Mouse (Mus musculus): ENCODE measurements around the gene Rap1b. TPM values are rescaled to one million over a fixed set of nuclear protein-coding genes. Genes with fewer than 3 reads are reported as not detected.

Gene Rap1b
- polyA plus RNA-seq, 1 experiment from 2014 or later = 159 TPM

DNA sequence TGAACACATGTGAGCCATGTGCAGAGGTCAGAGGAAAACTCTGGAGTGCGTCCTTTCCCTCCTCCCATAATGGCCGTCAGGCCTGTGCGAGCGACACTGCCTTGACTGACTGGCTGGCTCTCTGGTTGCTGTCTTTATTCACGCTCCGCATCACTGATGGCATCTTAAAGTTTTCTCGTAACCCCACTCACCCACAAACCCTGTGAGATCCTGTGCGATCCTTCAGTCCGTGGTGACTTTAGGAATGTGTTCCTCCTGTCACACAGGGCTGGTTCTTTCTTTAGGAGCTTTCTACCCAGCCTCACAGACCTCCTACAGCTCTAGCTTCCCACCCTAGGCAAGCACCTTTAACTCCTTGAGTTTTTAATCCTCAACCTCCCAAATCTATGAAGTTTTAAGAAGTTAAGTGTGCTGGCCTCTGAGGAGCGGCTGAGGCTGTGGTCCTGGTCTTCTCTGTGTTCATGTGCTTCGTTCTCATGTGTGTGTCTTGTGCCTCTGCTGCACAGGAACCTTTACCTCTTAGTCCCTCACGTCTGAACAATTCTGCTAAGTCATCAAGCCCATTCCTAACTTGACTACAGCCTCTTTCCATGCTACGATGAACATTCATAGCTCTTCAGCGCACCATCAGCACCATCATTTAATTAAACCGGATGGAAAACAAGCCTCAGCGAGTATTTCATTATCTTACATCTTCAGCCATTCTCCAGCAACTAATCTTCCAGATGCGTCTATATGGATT lies 73.3 kb downstream of the Rap1b start:
- no peak overlapping the region for H3K9ac ChIP-seq
- H3K36me3 ChIP-seq = peaks cover 85% of the 10 kb centered on the region
- WGBS = 87% methylated on average over 17 of the region's 17 CpGs

DNA sequence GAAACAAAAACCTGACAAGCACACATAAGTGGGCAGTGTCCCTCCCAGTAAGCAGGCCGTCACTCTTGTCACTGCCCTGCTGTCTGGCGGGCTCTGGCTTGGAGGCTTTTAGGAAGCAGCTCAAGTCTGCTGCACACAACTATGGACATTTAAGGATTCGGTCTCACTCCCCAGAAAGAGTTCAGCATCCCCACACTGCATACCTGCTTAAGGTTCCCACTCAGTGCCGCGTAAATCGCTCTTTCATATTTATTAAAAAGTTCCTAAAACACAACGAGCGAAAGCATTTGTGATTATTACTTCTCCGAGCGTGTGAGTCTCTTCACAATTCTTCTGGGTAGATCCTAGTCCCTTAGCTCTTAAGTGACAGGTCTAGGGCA lies 74.7 kb downstream of the Rap1b start:
- no peak overlapping the region for H3K9ac ChIP-seq
- no peak for ATAC-seq (ENCODE audit: low FRiP score)
- H3K27ac ChIP-seq = no peak overlapping the region
- H3K36me3 ChIP-seq = peaks cover 82% of the 10 kb centered on the region
- H3K9me3 ChIP-seq = no peaks in the 10 kb centered on the region
- no peak overlapping the region for H3K4me2 ChIP-seq
- WGBS = 95% methylated on average over 10 of the region's 10 CpGs
- no peak overlapping the region for H3K4me3 ChIP-seq
- no peaks in the 10 kb centered on the region for H3K27me3 ChIP-seq
- H3K4me1 ChIP-seq (replicated peaks) = no peaks in the 10 kb centered on the region

More for the DNA sequence above, 73.3 kb downstream of the Rap1b start:
- H3K4me1 ChIP-seq (replicated peaks) = no peaks in the 10 kb centered on the region
- no peaks in the 10 kb centered on the region for H3K9me3 ChIP-seq
- H3K4me3 ChIP-seq = no peak overlapping the region
- no peaks in the 10 kb centered on the region for H3K27me3 ChIP-seq
- H3K27ac ChIP-seq = no peak overlapping the region
- ATAC-seq (ENCODE audit: low FRiP score) = no peak
- no peak overlapping the region for H3K4me2 ChIP-seq

DNA sequence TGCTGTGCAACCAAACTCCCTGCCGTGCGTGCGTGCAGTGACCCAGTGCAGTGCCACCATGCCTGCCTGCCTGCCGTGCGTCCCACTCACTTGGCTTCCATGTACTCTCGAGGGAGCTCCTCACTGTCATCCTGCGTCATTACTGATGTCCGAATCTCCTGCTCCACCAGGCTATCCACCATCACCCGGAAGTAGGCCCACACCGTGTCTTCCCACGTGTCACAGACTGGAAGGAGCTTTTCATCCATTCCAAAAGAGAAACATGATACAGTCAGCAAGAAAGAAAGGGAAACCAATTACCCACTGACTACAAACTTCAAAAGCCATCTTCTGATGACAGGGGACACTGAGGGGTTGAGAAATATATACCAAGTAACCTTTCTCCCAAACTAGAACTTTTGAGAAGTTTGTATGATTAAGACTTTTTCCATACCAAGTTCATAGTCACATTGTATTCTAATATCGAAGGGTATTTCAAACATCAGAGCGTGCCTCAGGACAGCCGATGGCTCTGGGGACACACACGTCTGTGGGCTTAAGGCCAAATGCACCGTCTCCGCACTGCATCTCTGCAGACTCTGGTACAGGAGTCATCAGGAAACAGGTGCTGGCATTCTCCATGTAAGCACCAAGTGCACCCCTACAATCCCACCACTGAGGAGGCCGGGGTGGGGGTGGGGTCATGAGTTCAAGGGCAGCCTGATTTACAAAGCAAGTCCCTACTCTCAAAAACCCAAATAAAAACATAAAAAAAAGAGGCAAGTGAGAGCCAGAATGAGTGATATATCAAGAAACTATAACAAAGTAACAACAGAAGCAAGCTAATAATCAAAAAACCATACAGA lies 75.3 kb downstream of the Rap1b start:
- H3K27ac ChIP-seq = no peak overlapping the region
- 93% methylated on average over 18 of the region's 18 CpGs for WGBS
- H3K9ac ChIP-seq = no peak overlapping the region
- no peak for ATAC-seq (ENCODE audit: low FRiP score)
- no peak overlapping the region for H3K4me3 ChIP-seq
- H3K9me3 ChIP-seq = no peaks in the 10 kb centered on the region
- no peaks in the 10 kb centered on the region for H3K27me3 ChIP-seq
- no peaks in the 10 kb centered on the region for H3K4me1 ChIP-seq (replicated peaks)
- no peak overlapping the region for H3K4me2 ChIP-seq
- H3K36me3 ChIP-seq = peaks cover 83% of the 10 kb centered on the region

DNA sequence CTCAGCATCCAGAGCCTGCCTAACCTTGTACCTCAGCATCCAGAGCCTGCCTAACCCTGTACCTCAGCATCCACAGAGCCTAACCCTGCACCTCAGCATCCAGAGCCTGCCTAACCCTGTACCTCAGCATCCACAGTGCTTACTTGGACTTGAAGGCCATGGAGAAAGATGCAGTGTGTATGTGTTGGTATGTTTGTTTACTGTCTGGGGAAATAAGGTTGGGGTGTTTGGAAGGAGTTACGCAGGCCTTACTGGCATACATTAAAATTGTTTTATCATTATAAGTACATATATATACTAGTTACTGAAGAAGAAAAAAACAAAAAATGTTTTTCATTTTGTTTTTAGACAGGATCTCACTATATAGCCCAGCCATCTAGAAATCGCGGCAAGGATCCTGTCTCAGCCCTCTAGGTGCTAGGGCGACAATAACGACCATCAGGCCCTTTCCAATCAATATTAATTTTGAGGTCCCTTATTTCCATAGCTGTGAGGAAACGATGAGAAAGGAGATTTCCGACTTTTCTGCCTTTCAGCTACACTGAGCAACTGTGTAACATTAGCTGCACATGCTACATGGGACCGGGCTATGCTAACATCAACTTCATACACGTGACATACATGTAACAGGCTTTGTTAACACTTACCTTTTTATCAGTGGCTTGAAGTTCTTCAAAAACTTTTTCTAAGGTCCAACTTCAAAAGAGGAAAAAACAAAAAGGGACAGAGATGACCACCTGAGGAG lies 76.1 kb downstream of the Rap1b start:
- 94% methylated on average over 9 of the region's 9 CpGs for WGBS
- H3K4me1 ChIP-seq (replicated peaks) = no peaks in the 10 kb centered on the region
- H3K4me3 ChIP-seq = no peak overlapping the region
- H3K27me3 ChIP-seq = no peaks in the 10 kb centered on the region
- no peak overlapping the region for H3K27ac ChIP-seq
- no peak for ATAC-seq (ENCODE audit: low FRiP score)
- H3K9ac ChIP-seq = no peak overlapping the region
- H3K9me3 ChIP-seq = no peaks in the 10 kb centered on the region
- H3K4me2 ChIP-seq = no peak overlapping the region
- H3K36me3 ChIP-seq = peaks cover 83% of the 10 kb centered on the region

DNA sequence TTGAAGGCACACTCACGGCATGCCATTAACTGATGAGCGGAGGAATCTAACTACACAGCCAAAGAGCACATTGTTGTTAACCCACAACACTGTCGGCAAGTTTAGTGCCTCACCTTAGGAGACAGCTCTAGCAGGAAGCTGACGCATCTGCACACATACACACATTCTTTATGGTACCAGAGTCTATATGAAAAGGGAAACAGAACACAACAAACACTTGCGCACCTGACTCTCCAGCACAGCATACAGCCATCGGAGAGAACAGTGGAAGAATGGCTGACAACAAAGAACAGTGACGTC lies 77.7 kb downstream of the Rap1b start:
- no peak overlapping the region for H3K9ac ChIP-seq

DNA sequence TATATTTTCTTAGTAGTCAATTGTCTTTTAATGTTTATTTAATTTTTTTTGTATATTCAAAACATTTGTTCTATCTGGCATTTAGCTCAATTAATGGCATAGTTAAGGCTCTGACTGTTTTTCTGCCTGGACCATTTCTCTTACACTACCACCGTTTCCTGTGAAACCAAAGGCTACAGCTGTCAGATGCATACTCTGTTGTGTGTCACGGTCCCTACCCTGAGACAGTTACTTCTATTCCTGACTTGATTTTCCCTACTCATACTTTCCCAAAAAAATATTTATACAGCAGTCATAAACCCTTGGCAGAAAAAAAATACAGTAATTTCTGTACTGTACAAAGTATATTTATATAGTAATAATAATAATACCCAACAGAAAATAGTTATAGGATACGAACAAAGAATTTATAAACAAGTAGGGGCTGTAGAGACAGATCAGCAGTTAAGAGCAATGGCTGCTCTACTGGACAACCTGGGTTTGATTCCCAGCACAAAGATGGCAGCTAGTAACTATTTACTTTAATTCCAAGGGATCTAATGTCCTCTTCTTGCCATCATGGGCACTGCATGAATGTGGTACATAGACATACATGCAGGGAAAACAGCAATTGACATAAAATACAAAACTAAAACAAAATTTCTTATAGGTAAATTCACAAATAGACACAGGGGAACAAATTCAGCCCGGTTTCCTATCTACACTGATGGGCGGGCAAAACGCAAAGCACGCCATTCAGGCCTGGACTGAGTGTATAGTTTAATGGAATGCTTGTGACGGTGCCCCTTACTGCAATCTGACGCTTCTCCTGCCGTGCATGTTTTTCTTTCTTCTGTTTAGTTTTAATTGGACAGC lies 78.3 kb downstream of the Rap1b start:
- 92% methylated on average over 10 of the region's 10 CpGs for WGBS
- H3K36me3 ChIP-seq = peaks cover 80% of the 10 kb centered on the region
- no peaks in the 10 kb centered on the region for H3K9me3 ChIP-seq

More for the DNA sequence above, 77.7 kb downstream of the Rap1b start:
- Histone ChIP-seq H3K4me1 (replicated peaks) (no peaks in the 10 kb centered on the region), H3K4me2 (no peak overlapping the region), H3K27me3 (no peaks in the 10 kb centered on the region), H3K36me3 (peaks cover 80% of the 10 kb centered on the region), H3K4me3 (no peak overlapping the region), H3K27ac (no peak overlapping the region), H3K9me3 (no peaks in the 10 kb centered on the region)
- 92% methylated on average over 7 of the region's 7 CpGs for WGBS
- ATAC-seq (ENCODE audit: low FRiP score) = no peak

DNA sequence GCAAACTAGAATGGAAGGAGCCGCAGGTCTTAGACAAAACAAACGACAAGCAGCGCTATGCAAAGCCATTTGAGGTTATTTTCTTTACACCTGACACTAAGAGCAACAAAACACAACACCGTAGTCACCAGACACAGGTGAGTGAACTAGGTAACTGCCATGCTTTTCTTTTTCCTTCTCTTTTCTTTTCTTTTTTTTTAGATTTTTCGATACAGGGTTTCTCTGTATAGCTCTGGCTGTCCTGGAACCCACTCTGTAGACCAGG lies 79.0 kb downstream of the Rap1b start:
- no peaks in the 10 kb centered on the region for H3K27me3 ChIP-seq
- WGBS = 98% methylated on average over 5 of the region's 5 CpGs
- no peak overlapping the region for H3K9ac ChIP-seq
- no peaks in the 10 kb centered on the region for H3K4me1 ChIP-seq (replicated peaks)
- peaks cover 82% of the 10 kb centered on the region for H3K36me3 ChIP-seq
- H3K4me2 ChIP-seq = no peak overlapping the region
- no peaks in the 10 kb centered on the region for H3K9me3 ChIP-seq
- H3K4me3 ChIP-seq = no peak overlapping the region
- no peak for ATAC-seq (ENCODE audit: low FRiP score)
- H3K27ac ChIP-seq = no peak overlapping the region

More for the DNA sequence above, 78.3 kb downstream of the Rap1b start:
- H3K4me1 ChIP-seq (replicated peaks) = no peaks in the 10 kb centered on the region
- ATAC-seq (ENCODE audit: low FRiP score) = no peak
- H3K4me3 ChIP-seq = no peak overlapping the region
- no peak overlapping the region for H3K27ac ChIP-seq
- no peak overlapping the region for H3K9ac ChIP-seq
- H3K27me3 ChIP-seq = no peaks in the 10 kb centered on the region
- no peak overlapping the region for H3K4me2 ChIP-seq

DNA sequence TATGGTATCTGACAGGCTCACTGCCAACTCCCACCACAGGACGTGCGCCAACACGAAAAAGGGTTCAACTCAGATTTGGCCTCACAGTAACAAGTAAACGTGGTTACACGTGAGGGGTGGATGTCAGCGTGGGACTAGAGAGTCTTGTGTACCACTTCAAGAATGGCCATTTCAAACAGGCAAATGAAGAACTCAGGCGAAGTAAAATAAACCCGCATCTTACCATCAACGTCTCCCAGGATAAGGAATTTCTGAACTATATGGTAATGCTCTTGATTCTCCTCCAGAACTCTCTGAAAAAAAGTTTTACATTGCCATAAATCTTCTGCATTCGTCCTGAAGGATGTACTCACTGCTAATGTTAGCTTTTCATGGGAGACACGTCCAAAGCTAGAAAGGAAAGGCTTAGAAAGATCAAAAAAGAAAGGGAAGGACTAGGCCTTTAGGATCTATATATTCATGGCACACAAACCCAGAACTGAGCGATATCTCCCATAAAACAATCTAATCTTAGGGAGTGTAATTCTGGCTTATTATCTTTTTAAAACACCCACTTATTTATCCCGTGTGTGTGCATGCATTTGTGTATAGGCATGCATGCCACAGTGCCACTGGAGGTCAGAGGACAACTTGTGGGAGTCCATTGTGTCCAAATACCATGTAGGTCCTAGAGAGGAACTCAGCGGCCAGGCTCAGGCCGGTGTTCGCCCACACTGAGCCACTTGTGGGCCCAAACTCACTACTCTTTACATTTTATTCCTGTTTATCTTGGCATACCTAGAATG lies 79.5 kb downstream of the Rap1b start:
- Histone ChIP-seq H3K27ac (no peak overlapping the region), H3K4me3 (no peak overlapping the region), H3K9me3 (no peaks in the 10 kb centered on the region), H3K36me3 (peaks cover 82% of the 10 kb centered on the region), H3K9ac (no peak overlapping the region), H3K4me2 (no peak overlapping the region), H3K27me3 (no peaks in the 10 kb centered on the region), H3K4me1 (replicated peaks) (no peaks in the 10 kb centered on the region)
- whole genome bisulfite sequencing = 95% methylated on average over 16 of the region's 16 CpGs
- no peak for ATAC-seq (ENCODE audit: low FRiP score)

DNA sequence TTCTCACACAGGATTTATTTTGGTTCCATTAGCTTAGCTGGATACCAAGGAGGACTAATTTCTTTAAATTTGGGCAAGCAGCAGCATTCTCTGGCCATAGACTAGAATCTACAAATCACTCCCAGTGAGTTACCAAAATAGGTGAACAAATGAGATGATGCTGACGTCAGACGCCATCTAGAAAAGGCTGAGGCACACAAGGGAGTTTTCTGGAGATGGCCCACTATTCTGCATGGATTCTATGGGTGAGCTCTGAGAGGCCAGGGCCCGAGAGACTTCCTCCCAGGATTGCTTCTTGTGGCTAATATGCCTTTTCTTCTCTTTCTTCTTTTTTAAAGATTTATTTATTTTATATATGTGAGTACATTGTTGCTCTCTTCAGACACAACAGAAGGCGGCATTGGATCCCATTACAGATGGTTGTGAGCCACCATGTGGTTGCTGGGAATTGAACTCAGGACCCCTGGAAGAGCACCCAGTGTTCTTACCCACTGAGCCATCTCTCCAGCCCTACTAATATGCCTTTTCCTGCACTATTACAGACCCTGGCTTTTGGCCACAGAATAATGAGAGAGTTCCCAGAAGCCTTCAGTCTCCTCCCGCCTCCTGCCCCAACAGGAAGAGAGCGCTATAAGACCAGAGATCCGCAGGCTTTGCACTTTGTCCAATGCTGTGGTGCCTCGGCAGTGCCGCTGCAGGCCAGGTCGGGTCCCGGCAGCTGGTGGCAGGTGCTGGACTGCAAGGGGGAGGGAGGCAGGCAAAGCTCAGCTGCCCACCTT lies 80.5 kb downstream of the Rap1b start:
- H3K27me3 ChIP-seq = no peaks in the 10 kb centered on the region
- H3K4me3 ChIP-seq = no peak overlapping the region
- no peaks in the 10 kb centered on the region for H3K4me1 ChIP-seq (replicated peaks)
- H3K9me3 ChIP-seq = no peaks in the 10 kb centered on the region
- ATAC-seq (ENCODE audit: low FRiP score) = no peak
- no peak overlapping the region for H3K9ac ChIP-seq
- H3K4me2 ChIP-seq = no peak overlapping the region
- WGBS = 96% methylated on average over 11 of the region's 11 CpGs
- no peak overlapping the region for H3K27ac ChIP-seq
- H3K36me3 ChIP-seq = peaks cover 82% of the 10 kb centered on the region

DNA sequence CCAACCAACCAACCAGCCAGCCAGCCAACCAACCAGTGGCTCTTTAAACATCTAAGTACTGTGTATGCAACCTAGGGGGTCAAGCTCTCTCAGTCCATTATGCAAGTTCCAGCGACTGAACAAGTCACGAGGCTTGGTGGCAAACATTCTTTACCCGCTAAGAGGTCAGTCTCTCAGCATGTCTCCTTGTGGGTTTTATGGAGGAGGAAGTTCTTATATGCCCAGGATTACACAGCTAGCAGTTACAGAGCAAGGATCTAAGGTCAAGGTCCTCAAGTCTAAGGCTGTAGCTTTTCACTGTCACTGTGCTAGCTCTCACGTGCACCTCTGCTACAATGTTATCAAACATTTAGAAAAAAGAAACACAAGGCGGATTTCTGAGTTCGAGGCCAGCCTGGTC lies 81.2 kb downstream of the Rap1b start:
- no peak for ATAC-seq (ENCODE audit: low FRiP score)
- WGBS = 86% methylated on average over 6 of the region's 6 CpGs
- H3K27ac ChIP-seq = no peak overlapping the region
- H3K4me2 ChIP-seq = no peak overlapping the region
- H3K4me1 ChIP-seq (replicated peaks) = no peaks in the 10 kb centered on the region
- no peaks in the 10 kb centered on the region for H3K9me3 ChIP-seq
- H3K36me3 ChIP-seq = peaks cover 83% of the 10 kb centered on the region
- H3K9ac ChIP-seq = no peak overlapping the region
- H3K27me3 ChIP-seq = no peaks in the 10 kb centered on the region
- H3K4me3 ChIP-seq = no peak overlapping the region
